Mouse (Mus musculus): ENCODE measurements around the gene Ube2q1.

DNA sequence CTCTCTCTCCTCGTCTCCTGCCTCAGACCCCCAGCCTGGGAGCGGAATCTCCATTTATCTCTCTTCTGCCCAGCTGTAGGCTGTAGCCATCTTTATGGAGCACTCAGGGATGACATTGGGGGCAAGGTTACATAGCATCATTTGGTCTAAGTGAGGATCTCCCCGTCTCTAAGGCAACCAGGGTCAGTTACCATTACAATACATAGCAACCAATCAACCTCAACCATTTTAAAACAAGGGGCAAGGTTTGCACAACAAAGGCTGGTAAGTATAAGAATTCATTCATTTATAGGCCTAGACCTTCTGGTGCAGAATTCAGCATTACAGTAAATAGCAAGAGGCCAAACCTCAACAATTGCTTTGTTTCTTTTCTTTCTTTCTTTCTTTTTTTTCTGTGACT, 52.9 kb downstream of the Ube2q1 start:
- TF ChIP-seq EP300 (IDR thresholded peaks at IDR 0.05; ENCODE audit: insufficient read depth, low read depth, low read length) = no peak
- no peak for TF ChIP-seq CTCF (IDR thresholded peaks at IDR 0.05)
